Mouse (Mus musculus): ENCODE measurements around the gene Alg14. TPM values are rescaled to one million over a fixed set of nuclear protein-coding genes. Genes with fewer than 3 reads are reported as not detected.

Gene Alg14
- polyA plus RNA-seq, 1 experiment from 2014 or later: 34.1 TPM

Other genes starting within 250 kb of the Alg14 start
- gene Rwdd3, start 120.1 kb upstream of the Alg14 start, polyA plus RNA-seq (2015; fragmentation: Nextera tagmentation; extraction: Ambion mirVana): 3.4 and 3.6 TPM in 2 replicates
- 0.49 and 0.67 TPM in 2 replicates for gene Tmem56, start 8.7 kb upstream of the Alg14 start, polyA plus RNA-seq (2015; fragmentation: Nextera tagmentation; extraction: Ambion mirVana)
- 341 and 401 TPM in 2 replicates for gene Cnn3, start 134.7 kb downstream of the Alg14 start, polyA plus RNA-seq (2015; fragmentation: Nextera tagmentation; extraction: Ambion mirVana)
- gene Slc44a3, start 240.6 kb downstream of the Alg14 start, polyA plus RNA-seq (2015; fragmentation: Nextera tagmentation; extraction: Ambion mirVana): 0.94 and 2.2 TPM in 2 replicates